Mouse (Mus musculus) heart, postnatal 4 days (tissue): ENCODE measurements around the gene Tmem192. TPM values are rescaled to one million over a fixed set of nuclear protein-coding genes. Genes with fewer than 3 reads are reported as not detected.

Experiments used
- DNase-seq: peaks from one replicate; pipeline ENCODE4 v3.0.0; 2021
- total RNA-seq, 2 experiments: library from RNA; stranded (reverse); gene quantifications; 2 replicates each; pipeline ENCODE4 v1.2.3; 2021

Gene Tmem192
- total RNA-seq, result 10 to 100 TPM; 20.5 to 22.6 TPM

GRCm38 (mm10) chr8:64946820-64947697 lies at the start of gene Tmem192:
Gene Tmem192, plus strand, starts transcription at chr8:64947185.
- peak; percentile 96 for DNase-seq

DNA sequence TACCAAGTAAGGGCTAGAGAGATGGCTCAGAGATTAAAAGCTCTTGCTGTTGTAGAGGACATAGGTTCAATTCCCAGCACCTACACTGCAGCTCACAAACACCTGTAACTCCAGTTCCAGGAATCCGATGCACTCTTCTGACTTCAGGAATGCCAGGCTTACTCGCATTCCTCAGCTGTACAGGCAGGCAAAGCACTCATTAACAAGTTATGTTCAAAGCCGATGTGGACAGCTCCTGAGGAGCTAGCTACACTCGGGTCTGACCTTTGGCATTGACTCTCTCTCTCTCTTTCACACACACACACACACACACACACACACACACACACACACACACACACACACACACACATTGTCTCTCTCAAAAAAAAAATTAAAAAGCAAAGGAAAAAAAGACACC lies 48.3 kb upstream of the Tmem192 start:
- DNase-seq, result no peak

- DNase-seq, result no peak
Measured at GRCm38 (mm10) chr8:64900645-64901044, 46.3 kb upstream of the Tmem192 start.

DNA sequence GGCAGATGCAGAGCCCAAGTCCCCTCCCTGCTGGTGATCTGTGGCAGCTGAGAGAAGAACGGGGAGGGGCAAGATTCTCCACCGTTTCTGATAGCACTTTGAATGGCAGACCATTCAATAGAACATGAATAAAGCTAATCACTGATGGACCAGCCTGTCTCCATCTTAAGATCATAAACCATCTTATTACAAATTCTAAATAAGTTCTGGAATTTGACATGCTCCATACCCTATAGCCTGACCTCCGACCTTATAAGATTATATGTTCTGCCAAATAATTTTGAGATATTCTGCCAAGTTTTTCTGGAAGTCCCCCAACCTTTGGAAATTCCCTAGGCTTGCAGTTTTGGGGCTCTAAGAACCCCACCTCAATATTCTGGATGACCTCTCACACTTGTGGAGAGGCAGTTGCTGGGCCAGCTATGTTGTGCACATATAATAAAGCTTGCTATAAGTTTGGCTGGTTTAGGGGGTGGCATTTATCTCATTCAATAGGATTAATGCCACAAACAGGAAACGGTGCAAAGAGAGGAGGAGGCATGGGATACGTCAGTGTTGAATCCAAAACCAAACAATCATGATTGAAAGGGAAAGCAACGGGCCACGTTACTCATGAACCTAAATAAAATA lies 45.3 kb upstream of the Tmem192 start:
- DNase-seq, result no peak

DNA sequence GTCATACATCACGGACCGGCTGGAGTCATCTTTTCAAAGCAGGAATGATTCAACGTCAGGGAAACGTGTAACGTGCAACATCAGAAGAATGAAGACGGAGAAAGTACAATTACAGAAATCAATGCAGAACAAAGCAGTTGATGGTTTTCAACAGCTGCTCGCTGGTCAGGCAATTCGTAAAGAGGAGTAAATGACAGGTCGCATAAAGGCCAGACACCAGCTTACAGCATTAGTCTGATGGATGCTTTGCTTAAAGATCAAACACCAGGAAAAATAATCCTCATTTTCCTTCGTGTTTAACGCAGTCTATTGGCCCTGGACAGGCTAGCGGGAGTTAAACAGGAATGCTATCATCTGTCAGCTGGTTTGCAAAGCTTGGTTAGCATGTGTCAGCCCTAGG lies 44.8 kb upstream of the Tmem192 start:
- DNase-seq, result no peak

DNA sequence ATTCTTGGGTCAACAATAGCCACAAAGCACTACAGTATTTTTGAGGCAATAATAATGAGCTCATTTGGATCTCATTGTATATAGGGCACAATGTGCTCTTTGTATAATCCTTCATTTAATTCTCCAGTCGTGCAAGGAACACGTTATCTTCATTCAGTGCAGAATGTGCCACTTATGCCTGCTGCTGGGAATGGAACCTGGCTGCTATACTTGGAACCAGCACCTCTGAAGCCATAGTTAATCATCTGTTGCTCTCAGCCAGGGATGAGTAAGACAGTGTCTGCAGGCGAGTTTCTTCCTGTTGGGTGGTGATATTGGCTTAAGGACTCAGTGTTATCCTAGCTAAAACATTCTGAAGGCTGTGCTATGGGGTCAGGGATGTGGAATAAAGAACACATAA lies 43.2 kb upstream of the Tmem192 start:
- DNase-seq, result no peak

GRCm38 (mm10) chr8:64910026-64910425 lies 37.0 kb upstream of the Tmem192 start:
- no peak for DNase-seq

GRCm38 (mm10) chr8:64916793-64917192 lies 30.2 kb upstream of the Tmem192 start:
- DNase-seq, result no peak

GRCm38 (mm10) chr8:64923329-64923728 lies 23.7 kb upstream of the Tmem192 start:
- no peak for DNase-seq

DNA sequence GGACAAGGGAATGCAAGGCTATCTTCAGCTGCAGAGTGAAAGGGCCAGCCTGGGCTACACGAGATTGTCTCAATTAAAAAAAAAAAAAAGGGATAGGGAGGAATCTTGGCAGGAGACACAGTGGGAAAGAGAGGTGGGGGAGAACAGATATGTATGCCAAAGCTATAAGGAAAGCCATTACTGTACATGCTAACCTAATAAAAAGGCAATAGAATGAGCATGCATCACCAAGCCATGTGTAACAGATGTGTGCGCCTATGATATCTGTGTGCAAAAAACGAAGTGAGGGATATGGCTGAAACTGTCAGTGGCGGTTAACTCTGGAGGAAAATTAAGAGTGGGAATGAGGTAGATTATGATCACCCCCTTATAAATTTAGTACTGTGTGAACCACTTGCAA lies 21.2 kb upstream of the Tmem192 start:
- no peak for DNase-seq

- no peak for DNase-seq
Measured at GRCm38 (mm10) chr8:64926355-64926754, 20.6 kb upstream of the Tmem192 start.

- DNase-seq, result no peak
Measured at GRCm38 (mm10) chr8:64928938-64929337, 18.0 kb upstream of the Tmem192 start.

DNA sequence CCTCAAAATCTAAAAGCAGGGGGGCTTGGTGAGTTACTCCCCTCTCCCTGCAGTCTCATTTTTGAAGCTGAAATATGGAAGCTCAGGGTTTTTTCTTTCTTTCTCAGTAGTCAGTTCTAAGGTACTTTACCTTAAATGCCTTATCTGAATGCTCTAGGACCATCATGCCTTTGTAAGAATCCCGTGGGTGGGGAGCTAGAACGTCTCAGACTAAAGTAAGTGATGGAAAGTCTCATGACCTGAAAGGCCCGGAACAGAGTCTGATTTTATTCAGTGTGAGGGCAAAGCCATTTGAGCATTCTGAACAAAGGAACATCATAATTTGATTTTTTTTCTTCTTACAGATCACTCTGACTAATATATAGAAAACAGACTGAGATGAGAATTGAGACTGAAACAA lies 12.0 kb upstream of the Tmem192 start:
- DNase-seq, result no peak

DNA sequence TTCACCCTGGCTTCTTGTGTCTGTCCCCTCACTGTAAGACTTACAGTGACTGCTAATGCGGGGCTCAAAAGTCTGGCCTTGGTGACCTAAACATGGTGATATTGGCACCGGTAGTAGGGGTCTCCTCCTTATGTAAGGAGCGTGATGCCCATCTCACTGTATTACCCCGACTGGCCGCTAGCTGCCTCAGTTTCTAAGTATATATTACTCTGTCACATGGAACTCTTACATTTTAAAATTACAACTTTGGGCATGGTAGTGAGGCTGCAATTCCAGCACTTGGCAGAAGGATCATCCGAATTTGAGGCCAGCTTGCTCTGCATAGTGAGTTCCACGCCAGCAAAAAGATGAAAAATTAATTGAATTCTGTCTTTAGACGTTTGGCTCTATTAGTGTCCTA lies 6.0 kb upstream of the Tmem192 start:
- DNase-seq, result no peak

DNA sequence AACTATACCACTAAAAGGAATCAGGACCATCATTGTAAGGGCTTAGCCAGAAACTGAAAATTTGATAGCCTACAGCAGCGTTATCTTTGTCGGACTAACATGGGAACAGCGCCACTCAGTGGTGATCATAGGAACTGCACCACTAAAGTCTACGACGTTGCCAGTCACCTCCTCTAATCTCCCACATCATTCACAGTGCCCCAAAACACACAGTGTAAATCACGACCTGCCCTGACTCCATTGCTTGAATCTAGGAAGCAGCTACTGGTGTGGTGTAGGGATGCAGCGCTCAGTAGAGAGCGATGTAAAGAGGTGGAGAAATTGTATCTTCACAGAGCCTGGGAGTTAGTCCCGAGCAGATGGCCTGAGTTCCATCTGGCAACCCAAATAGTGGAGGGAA lies 5.5 kb upstream of the Tmem192 start:
- peak; percentile 85 for DNase-seq

DNA sequence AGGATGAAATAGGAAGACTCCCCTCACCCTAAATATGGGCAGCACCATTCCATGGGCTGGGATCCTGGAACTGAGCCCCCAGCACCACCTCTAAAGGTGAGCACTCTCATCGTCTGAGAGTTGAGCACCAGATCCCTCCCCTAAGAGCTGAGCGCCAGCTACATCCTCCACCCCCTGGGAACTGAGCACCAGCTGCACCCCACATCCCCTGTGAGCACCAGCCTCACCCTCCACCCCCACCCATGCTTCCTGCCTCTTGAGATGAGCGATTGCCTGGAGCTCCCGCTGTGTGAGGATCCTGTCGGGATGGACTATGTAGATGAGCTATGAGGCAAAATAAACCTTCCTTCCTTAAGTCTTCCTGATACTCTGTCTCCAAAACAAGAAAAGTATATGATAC lies 4.0 kb upstream of the Tmem192 start:
- DNase-seq, result no peak

DNA sequence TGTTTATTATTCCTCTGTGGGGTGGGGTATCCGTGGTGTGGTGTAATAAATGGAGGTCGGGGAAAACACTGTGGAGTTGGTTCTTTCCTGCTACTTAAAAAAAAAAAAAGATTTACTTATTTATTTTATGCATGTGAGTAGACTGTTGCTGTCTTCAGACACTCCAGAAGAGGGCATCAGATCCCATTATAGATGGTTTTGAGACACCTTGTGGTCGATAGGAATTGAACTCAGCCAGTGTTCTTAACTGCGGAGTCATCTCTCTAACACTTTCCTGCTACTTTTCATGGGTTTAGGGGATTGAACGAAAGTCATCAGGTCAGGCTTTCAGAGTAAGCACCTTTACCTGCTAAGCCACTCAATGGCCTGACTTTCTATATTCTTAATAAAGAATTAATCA lies 2.2 kb upstream of the Tmem192 start:
- DNase-seq, result no peak

- DNase-seq, result no peak
Measured at GRCm38 (mm10) chr8:64945606-64946005, 1.4 kb upstream of the Tmem192 start.

DNA sequence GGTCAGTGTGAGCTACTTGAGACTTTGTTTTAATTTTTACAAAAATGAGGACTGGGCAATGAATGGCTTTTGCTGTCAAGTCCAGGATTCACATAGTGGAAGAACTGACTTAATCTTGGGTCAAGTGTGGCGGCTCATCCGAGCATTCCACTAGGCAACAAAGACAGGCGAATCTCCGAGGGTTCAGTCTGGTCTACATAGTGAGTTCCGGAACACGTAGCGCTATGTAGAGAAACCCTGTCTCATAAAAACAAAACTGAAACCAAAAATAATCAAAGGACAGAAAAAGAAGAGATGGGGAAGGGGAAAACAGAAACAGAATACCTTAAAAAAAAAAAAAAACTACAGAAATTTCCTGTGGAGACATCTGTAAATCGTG lies 555 bp upstream of the Tmem192 start:
- no peak for DNase-seq

GRCm38 (mm10) chr8:64947698-64948034 lies 681 bp downstream of the Tmem192 start:
- DNase-seq, result no peak

DNA sequence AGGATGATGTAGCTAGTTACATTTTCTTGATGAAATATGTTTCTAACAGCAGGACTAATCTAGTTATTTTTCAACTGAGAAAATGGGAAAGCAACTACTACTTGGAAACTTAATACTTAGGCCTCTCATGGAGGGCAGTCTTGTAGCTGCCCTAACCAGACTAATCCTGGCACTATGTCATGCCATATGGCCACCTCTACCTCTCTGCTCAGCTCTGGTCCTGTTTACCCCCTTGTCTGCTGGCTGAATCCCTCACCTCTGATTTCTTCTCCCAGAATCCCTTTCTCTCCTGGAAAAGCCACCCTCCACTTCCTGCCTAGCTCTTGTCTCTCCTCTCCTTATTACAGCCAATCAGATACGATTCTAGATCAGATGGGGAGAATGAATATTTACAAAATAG lies 1.4 kb downstream of the Tmem192 start:
- DNase-seq, result no peak

DNA sequence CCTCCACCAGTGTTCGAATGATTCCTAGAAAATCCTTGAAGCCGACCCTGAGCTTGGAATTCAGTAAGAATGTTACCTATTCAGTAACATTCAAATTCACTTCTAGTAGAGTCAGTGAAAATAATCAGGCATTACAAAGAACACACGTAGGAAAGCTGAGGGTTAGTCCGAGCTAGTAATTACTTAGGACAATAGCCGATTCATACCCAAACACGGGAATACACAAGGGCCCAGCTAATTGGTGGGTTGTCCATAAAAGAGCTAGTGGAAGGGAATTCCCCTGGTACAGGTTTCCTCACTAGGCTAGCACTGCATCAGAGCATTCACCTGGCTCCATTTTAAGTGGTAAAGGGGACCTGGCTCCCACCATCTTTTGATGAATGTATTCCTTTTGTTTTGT lies 5.1 kb downstream of the Tmem192 start:
- DNase-seq, result no peak

GRCm38 (mm10) chr8:64959025-64959424 lies 12.0 kb downstream of the Tmem192 start:
- no peak for DNase-seq

DNA sequence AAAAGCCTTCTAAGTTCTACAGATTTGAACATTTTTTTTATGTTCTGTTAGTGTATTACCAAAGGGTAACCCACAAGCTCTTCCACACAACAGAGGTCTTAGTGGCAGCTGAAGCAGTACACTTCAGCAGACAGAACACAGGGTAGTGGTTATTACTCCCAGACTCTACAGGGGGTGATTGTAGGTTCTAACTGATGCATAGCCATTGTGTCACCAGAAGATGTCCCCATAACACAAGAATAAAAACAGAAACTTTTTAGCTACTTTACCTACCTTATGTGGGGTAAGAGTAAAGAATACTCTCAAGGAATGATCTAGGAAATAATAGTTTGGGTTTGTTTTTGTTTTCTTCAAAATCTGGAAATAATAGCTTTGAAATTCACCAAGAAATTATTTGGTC lies 15.9 kb downstream of the Tmem192 start:
- DNase-seq, result no peak
